Comparison of ENCODE assay signal across 12 mouse cellular contexts in genomic region chr7:139359906-139360305, GRCm38 (mm10). TPM values are rescaled to one million over a fixed set of nuclear protein-coding genes. Genes with fewer than 3 reads are reported as not detected.
DNase-seq lines count a peak whose midpoint lies in the region; ATAC-seq and TF ChIP-seq lines count a peak whose summit lies in the region.
"Had no signal": no experiment of that assay in that cellular context is flagged by ENCODE, and none has a peak within 500 bp of the region (broad histone marks: within the 10 kb centered on the region; RNA-seq: fewer than 3 reads in every experiment).

No protein-coding gene starts in this region.

- no peak overlapping the region for H3K9ac ChIP-seq in kidney, embryonic 15.5 days
- H3K9ac ChIP-seq in intestine, postnatal 0 days (ENCODE audit: low read depth, low read length): no peak overlapping the region
- H3K9ac ChIP-seq: stomach, embryonic 15.5 days had no signal

- no peak overlapping the region for H3K4me3 ChIP-seq in kidney, embryonic 15.5 days (replicated peaks)
- H3K4me3 ChIP-seq in intestine, postnatal 0 days (ENCODE audit: low read depth, low read length): no peak overlapping the region
- H3K4me3 ChIP-seq: embryonic facial prominence, embryonic 10.5 days; midbrain, embryonic 10.5 days; stomach, embryonic 15.5 days had no signal

- WGBS in kidney, embryonic 15.5 days: 61% methylated on average over 4 of the region's 4 CpGs
- WGBS in intestine, postnatal 0 days: 38% methylated on average over 4 of the region's 4 CpGs

- H3K27me3 ChIP-seq in kidney, embryonic 15.5 days: no peaks in the 10 kb centered on the region
- H3K27me3 ChIP-seq in intestine, postnatal 0 days (replicated peaks; ENCODE audit: control insufficient read depth, insufficient read depth, low read length): no peaks in the 10 kb centered on the region
- H3K27me3 ChIP-seq: stomach, embryonic 15.5 days had no signal

- H3K9me3 ChIP-seq in kidney, embryonic 15.5 days (replicated peaks): no peaks in the 10 kb centered on the region
- H3K9me3 ChIP-seq in intestine, postnatal 0 days (ENCODE audit: control insufficient read depth): no peaks in the 10 kb centered on the region
- H3K9me3 ChIP-seq: embryonic facial prominence, embryonic 10.5 days; midbrain, embryonic 10.5 days; stomach, embryonic 15.5 days had no signal

- no peak for TF ChIP-seq CTCF in intestine, postnatal 0 days (IDR thresholded peaks at IDR 0.05; ENCODE audit: low read depth)

- peaks cover 23% of the 10 kb centered on the region for H3K4me1 ChIP-seq in kidney, embryonic 15.5 days
- peaks cover 47% of the 10 kb centered on the region for H3K4me1 ChIP-seq in intestine, postnatal 0 days (replicated peaks; ENCODE audit: control insufficient read depth, insufficient read depth, low read length)

- no peaks in the 10 kb centered on the region for H3K36me3 ChIP-seq in kidney, embryonic 15.5 days
- H3K36me3 ChIP-seq in intestine, postnatal 0 days (ENCODE audit: control insufficient read depth, insufficient read depth): no peaks in the 10 kb centered on the region
- H3K36me3 ChIP-seq: embryonic facial prominence, embryonic 10.5 days; midbrain, embryonic 10.5 days; stomach, embryonic 15.5 days had no signal

- no peak overlapping the region for H3K27ac ChIP-seq in kidney, embryonic 15.5 days
- peak overlapping the region; percentile 76 for H3K27ac ChIP-seq in intestine, postnatal 0 days (ENCODE audit: low read depth, low read length)
- H3K27ac ChIP-seq: embryonic facial prominence, embryonic 10.5 days; midbrain, embryonic 10.5 days; stomach, embryonic 15.5 days had no signal

- DNase-seq in kidney, adult 11 months: peak; percentile 46
- DNase-seq in 416B (ENCODE audit: low read depth) (peak; percentile 80), NIH3T3 (ENCODE audit: low read depth) (peak; percentile 61)
- no peak for DNase-seq in cerebellum, adult 9-10 months
- DNase-seq in spleen, adult 18-20 months: no peak
- DNase-seq: cerebellum, postnatal 10 days; layer of hippocampus, adult 9-11 months had no signal

- H3K4me2 ChIP-seq in kidney, embryonic 15.5 days: no peak overlapping the region
- peak overlapping the region; percentile 39 for H3K4me2 ChIP-seq in intestine, postnatal 0 days (replicated peaks; ENCODE audit: low read depth)
- H3K4me2 ChIP-seq: stomach, embryonic 15.5 days had no signal

- no peak for ATAC-seq in kidney, embryonic 15.5 days (replicated peaks; ENCODE audit: low FRiP score)
- ATAC-seq in intestine, postnatal 0 days: no peak

RNA-seq across cellular contexts. Expression of gene Inpp5a, which starts 29.0 kb away (rescaled TPM):
- 19.1 and 22.2 TPM in 2 replicates for polyA plus RNA-seq in kidney, embryonic 15.5 days (2015; fragmentation: Nextera tagmentation; extraction: Ambion mirVana)
- polyA plus RNA-seq in intestine, postnatal 0 days (2015; fragmentation: Nextera tagmentation; extraction: Ambion mirVana): 29.1 and 32.9 TPM in 2 replicates

Comparison
In these comparisons a context has a peak if more than half of its experiments do, and no peak if none do; other contexts are left out.
1. DNase-seq: peak in kidney, adult 11 months (single experiment), 416B (single experiment) and NIH3T3 (single experiment); none in cerebellum, adult 9-10 months (single experiment) and spleen, adult 18-20 months (0 of 2).